Comparison of ENCODE assay signal across 9 mouse cellular contexts in genomic region chr4:136425000-136425288, GRCm38 (mm10). TPM values are rescaled to one million over a fixed set of nuclear protein-coding genes. Genes with fewer than 3 reads are reported as not detected.
DNase-seq lines count a peak whose midpoint lies in the region; ATAC-seq lines count a peak whose summit lies in the region.
"Had no signal": no experiment of that assay in that cellular context is flagged by ENCODE, and none has a peak within 500 bp of the region (broad histone marks: within the 10 kb centered on the region; RNA-seq: fewer than 3 reads in every experiment).

No protein-coding gene starts in this region.

- H3K27me3 ChIP-seq in heart, embryonic 11.5 days (ENCODE audit: control insufficient read depth, insufficient read depth, low read length): peaks cover 40% of the 10 kb centered on the region
- H3K27me3 ChIP-seq in kidney, embryonic 15.5 days: peaks cover 56% of the 10 kb centered on the region
- H3K27me3 ChIP-seq in midbrain, embryonic 11.5 days (ENCODE audit: control insufficient read depth, insufficient read depth, low read length): peaks cover 28% of the 10 kb centered on the region

- H3K4me2 ChIP-seq in heart, embryonic 11.5 days: peak overlapping the region; percentile 98
- H3K4me2 ChIP-seq in kidney, embryonic 15.5 days: peak overlapping the region; percentile 98
- H3K4me2 ChIP-seq in midbrain, embryonic 11.5 days: peak overlapping the region; percentile 80

- H3K4me1 ChIP-seq in heart, embryonic 11.5 days (ENCODE audit: control insufficient read depth, insufficient read depth, low read length): peaks cover 6% of the 10 kb centered on the region
- H3K4me1 ChIP-seq in kidney, embryonic 15.5 days: peaks cover 23% of the 10 kb centered on the region
- peaks cover 13% of the 10 kb centered on the region for H3K4me1 ChIP-seq in midbrain, embryonic 11.5 days (ENCODE audit: control insufficient read depth, insufficient read depth, low read length)

- H3K9ac ChIP-seq in heart, embryonic 11.5 days (ENCODE audit: low read depth, low read length): 0 out of 2 replicates have a peak overlapping the region, but pooled peaks have one; percentile 24
- peak overlapping the region; percentile 47 for H3K9ac ChIP-seq in kidney, embryonic 15.5 days
- peak overlapping the region; percentile 51; the same call in 1 of the 2 replicates for H3K9ac ChIP-seq in midbrain, embryonic 11.5 days (ENCODE audit: low read length)

- DNase-seq in heart, adult 18-20 months: no peak
- DNase-seq in adrenal gland, postnatal 14 days: peak; percentile 43
- DNase-seq in midbrain, embryonic 11.5 days (ENCODE audit: low spot score, missing footprints): no peak
- DNase-seq in gastrocnemius, adult 18-20 months (ENCODE audit: low spot score): no peak

- ATAC-seq in heart, embryonic 11.5 days (replicated peaks; ENCODE audit: insufficient number of reproducible peaks, low FRiP score, low TSS enrichment): no peak
- peak; percentile 54; the same call in 1 of the 2 replicates for ATAC-seq in erythroblast, adult 5-6 weeks (replicated peaks; ENCODE audit: low FRiP score, poor library complexity, severe bottlenecking)
- ATAC-seq in kidney, embryonic 15.5 days (replicated peaks; ENCODE audit: low FRiP score): no peak; the same call in 1 of the 2 replicates
- ATAC-seq in midbrain, embryonic 11.5 days (ENCODE audit: low FRiP score): no peak
- ATAC-seq in monocyte, adult 5-6 weeks (replicated peaks; ENCODE audit: insufficient number of reproducible peaks, low FRiP score, low TSS enrichment, poor library complexity, severe bottlenecking): no peak

- 3% methylated on average over 14 of the region's 15 CpGs for WGBS in heart, embryonic 11.5 days (ENCODE audit: insufficient replicate concordance)
- 2% methylated on average over 15 of the region's 15 CpGs for WGBS in kidney, embryonic 15.5 days
- 1% methylated on average over 15 of the region's 15 CpGs for WGBS in midbrain, embryonic 11.5 days

- no peaks in the 10 kb centered on the region for H3K9me3 ChIP-seq in heart, embryonic 11.5 days (replicated peaks; ENCODE audit: control insufficient read depth, low read length)
- no peaks in the 10 kb centered on the region for H3K9me3 ChIP-seq in kidney, embryonic 15.5 days (replicated peaks)
- H3K9me3 ChIP-seq in midbrain, embryonic 11.5 days (ENCODE audit: control insufficient read depth, low read length): no peaks in the 10 kb centered on the region

- peak overlapping the region; percentile 54 for H3K4me3 ChIP-seq in heart, embryonic 11.5 days (ENCODE audit: low read depth, low read length)
- H3K4me3 ChIP-seq in kidney, embryonic 15.5 days (replicated peaks): peak overlapping the region; percentile 55
- peak overlapping the region; percentile 44 for H3K4me3 ChIP-seq in midbrain, embryonic 11.5 days (ENCODE audit: low read depth, low read length)

- no peak overlapping the region for H3K27ac ChIP-seq in heart, embryonic 11.5 days (ENCODE audit: low read depth, low read length)
- H3K27ac ChIP-seq in kidney, embryonic 15.5 days: no peak overlapping the region
- H3K27ac ChIP-seq in midbrain, embryonic 11.5 days (ENCODE audit: low read depth, low read length): no peak overlapping the region

- H3K36me3 ChIP-seq in heart, embryonic 11.5 days (ENCODE audit: control insufficient read depth, insufficient read depth, low read length): no peaks in the 10 kb centered on the region
- H3K36me3 ChIP-seq in kidney, embryonic 15.5 days: no peaks in the 10 kb centered on the region
- H3K36me3 ChIP-seq in midbrain, embryonic 11.5 days (ENCODE audit: control insufficient read depth, insufficient read depth, low read length): no peaks in the 10 kb centered on the region

RNA-seq across cellular contexts. Expression of gene Htr1d, which starts 1.6 kb away (rescaled TPM):
- polyA plus RNA-seq in heart, embryonic 11.5 days (2014; fragmentation: Nextera tagmentation; extraction: Ambion mirVana): 0.39 TPM in 1 of 2 replicates, not detected in the other
- total RNA-seq in heart, adult 18-20 months (2021): not detected
- 0.15 TPM in 1 of 2 replicates, not detected in the other for total RNA-seq in adrenal gland, postnatal 14 days (2021)
- total RNA-seq in erythroblast, adult 5-6 weeks (2015; ENCODE audit: low replicate concordance): not detected in 2 replicates
- not detected in 2 replicates for total RNA-seq in erythroblast, adult 5-6 weeks (2017; ENCODE audit: low replicate concordance)
- 0.21 and 0.44 TPM in 2 replicates for polyA plus RNA-seq in kidney, embryonic 15.5 days (2015; fragmentation: Nextera tagmentation; extraction: Ambion mirVana)
- polyA plus RNA-seq in midbrain, embryonic 11.5 days (2014; fragmentation: Nextera tagmentation; extraction: Ambion mirVana): 0.34 and 0.69 TPM in 2 replicates
- not detected in 3 replicates for total RNA-seq in monocyte, adult 5-6 weeks (2017)
- total RNA-seq in gastrocnemius, adult 18-20 months (2021): not detected
- total RNA-seq: MEL had no signal

RNA-seq across cellular contexts. Expression of gene 6030445D17Rik, which starts 37.1 kb away (rescaled TPM):
- polyA plus RNA-seq in heart, embryonic 11.5 days (2014; fragmentation: Nextera tagmentation; extraction: Ambion mirVana): 0.25 and 0.29 TPM in 2 replicates
- total RNA-seq in heart, adult 18-20 months (2021): under 1 TPM; 0.15 to 0.21 TPM
- total RNA-seq in adrenal gland, postnatal 14 days (2021): 0.56 and 0.70 TPM in 2 replicates
- total RNA-seq in erythroblast, adult 5-6 weeks (2015; ENCODE audit: low replicate concordance): not detected in 2 replicates
- total RNA-seq in erythroblast, adult 5-6 weeks (2017; ENCODE audit: low replicate concordance): not detected in 2 replicates
- polyA plus RNA-seq in kidney, embryonic 15.5 days (2015; fragmentation: Nextera tagmentation; extraction: Ambion mirVana): 0.40 and 0.57 TPM in 2 replicates
- polyA plus RNA-seq in midbrain, embryonic 11.5 days (2014; fragmentation: Nextera tagmentation; extraction: Ambion mirVana): 0.15 and 0.46 TPM in 2 replicates
- not detected in 3 replicates for total RNA-seq in monocyte, adult 5-6 weeks (2017)
- total RNA-seq in gastrocnemius, adult 18-20 months (2021): under 1 TPM in 1 of 2 experiments, not detected in 1; 0.12 TPM

RNA-seq across cellular contexts. Expression of gene Luzp1, which starts 44.6 kb away (rescaled TPM):
- 85.8 and 108 TPM in 2 replicates for polyA plus RNA-seq in heart, embryonic 11.5 days (2014; fragmentation: Nextera tagmentation; extraction: Ambion mirVana)
- 10 to 100 TPM; 29.3 to 38.1 TPM for total RNA-seq in heart, adult 18-20 months (2021)
- total RNA-seq in adrenal gland, postnatal 14 days (2021): 34.4 and 34.6 TPM in 2 replicates
- total RNA-seq in erythroblast, adult 5-6 weeks (2015; ENCODE audit: low replicate concordance): 0.42 and 1.2 TPM in 2 replicates
- total RNA-seq in erythroblast, adult 5-6 weeks (2017; ENCODE audit: low replicate concordance): 1.0 and 10.7 TPM in 2 replicates
- 134 and 146 TPM in 2 replicates for polyA plus RNA-seq in kidney, embryonic 15.5 days (2015; fragmentation: Nextera tagmentation; extraction: Ambion mirVana)
- polyA plus RNA-seq in midbrain, embryonic 11.5 days (2014; fragmentation: Nextera tagmentation; extraction: Ambion mirVana): 94.2 and 99.5 TPM in 2 replicates
- 9.5 to 22.4 TPM (median 11.4 TPM) in 3 replicates for total RNA-seq in monocyte, adult 5-6 weeks (2017)
- 10 to 100 TPM; 10.1 to 18.3 TPM for total RNA-seq in gastrocnemius, adult 18-20 months (2021)
